Mouse (Mus musculus) brain, embryonic 14.5 days (tissue): ENCODE results near the gene Rhag. TPM values are rescaled to one million over a fixed set of nuclear protein-coding genes. Genes with fewer than 3 reads are reported as not detected.

Source experiments
- DNase-seq: peaks from one replicate; pipeline ENCODE4 v3.0.0-alpha.2; 2011; ENCODE audit warnings: low read depth
- CTCF ChIP-seq: fragments of 200-500 bp; IDR thresholded peaks from 2 replicates; pipeline ENCODE4 v1.5.1; 2012; ENCODE audit warnings: inconsistent platforms, mild to moderate bottlenecking, moderate library complexity, borderline replicate concordance; ENCODE audit not compliant: insufficient read depth, insufficient read length; ENCODE audit errors: extremely low read depth
- POLR2A ChIP-seq: fragments of 200-500 bp; IDR thresholded peaks from 2 replicates; pipeline ENCODE4 v1.6.1; 2012; ENCODE audit warnings: mild to moderate bottlenecking, inconsistent platforms, borderline replicate concordance; ENCODE audit not compliant: poor library complexity, insufficient read depth, insufficient read length, severe bottlenecking; ENCODE audit errors: extremely low read depth
- polyA plus RNA-seq: library from polyadenylated mRNA; depleted of rRNA; stranded (reverse); fragments of >200 nt; gene quantifications from 2 replicates; pipeline ENCODE4 v1.2.3, GENCODE M21; 2012

Rhag gene
- polyA plus RNA-seq, 1 experiment: 0.14 TPM

GRCm38 (mm10) chr17:40817340-40817943 lies 6.5 kb downstream of the Rhag start:
- DNase-seq: no peak
- TF ChIP-seq CTCF (no peak), POLR2A (no peak)

- no peak for DNase-seq
- TF ChIP-seq POLR2A (no peak), CTCF (no peak)
Observed at GRCm38 (mm10) chr17:40821477-40821876, 10.6 kb downstream of the Rhag start.

GRCm38 (mm10) chr17:40823817-40824216 lies 12.9 kb downstream of the Rhag start:
- peak; percentile 46 for DNase-seq
- TF ChIP-seq POLR2A: no peak
- peak; percentile 31; the same call in 1 of the 2 replicates for TF ChIP-seq CTCF

- peak; percentile 28 for DNase-seq
- TF ChIP-seq POLR2A (no peak), CTCF (peak; percentile 47; the same call in 1 of the 2 replicates)
Observed at GRCm38 (mm10) chr17:40824549-40824948, 13.6 kb downstream of the Rhag start.

GRCm38 (mm10) chr17:40831870-40832269 lies 20.9 kb downstream of the Rhag start:
- no peak for TF ChIP-seq POLR2A
- TF ChIP-seq CTCF: no peak
- no peak for DNase-seq

- DNase-seq: peak; percentile 55
- TF ChIP-seq POLR2A (no peak), CTCF (peak; percentile 26; the same call in 1 of the 2 replicates)
Observed at GRCm38 (mm10) chr17:40837308-40837707, 26.4 kb downstream of the Rhag start.

- TF ChIP-seq POLR2A (no peak), CTCF (no peak)
- DNase-seq: no peak
Observed at GRCm38 (mm10) chr17:40855065-40855464, 44.1 kb downstream of the Rhag start.

- TF ChIP-seq CTCF (no peak), POLR2A (no peak)
- no peak for DNase-seq
Observed at GRCm38 (mm10) chr17:40868952-40869747, 58.2 kb downstream of the Rhag start.

- no peak for TF ChIP-seq CTCF
- no peak for TF ChIP-seq POLR2A
- DNase-seq: no peak
Observed at GRCm38 (mm10) chr17:40872626-40873025, 61.7 kb downstream of the Rhag start.

GRCm38 (mm10) chr17:40873582-40874011 lies 62.7 kb downstream of the Rhag start:
- no peak for DNase-seq
- TF ChIP-seq CTCF (no peak), POLR2A (no peak)

- TF ChIP-seq POLR2A: no peak
- TF ChIP-seq CTCF: no peak
- DNase-seq: no peak
Observed at GRCm38 (mm10) chr17:40874701-40875100, 63.8 kb downstream of the Rhag start.
